Mouse (Mus musculus) intestine, postnatal 0 days (tissue): ENCODE measurements around the gene Rnf225. TPM values are rescaled to one million over a fixed set of nuclear protein-coding genes. Genes with fewer than 3 reads are reported as not detected.

Experiments
- ATAC-seq: fragments of 200-750 bp; cut with Nextera tagmentation; 2 replicates; pipeline ENCODE4 v1.8.0; 2017; ENCODE audit warnings: mild to moderate bottlenecking, moderate TSS enrichment, moderate library complexity
- H3K27ac ChIP-seq: fragments of 300-500 bp; sonication (generic); 2 replicates; pipeline ENCODE4 v1.5.1; 2014; ENCODE audit warnings: mild to moderate bottlenecking, low read depth, low read length, moderate library complexity
- H3K27me3 ChIP-seq: fragments of 300-500 bp; sonication (generic); replicated peaks from 2 replicates; pipeline ENCODE4 v1.6.1; 2014; ENCODE audit warnings: low read length, mixed read lengths; ENCODE audit not compliant: control insufficient read depth, insufficient read depth
- H3K36me3 ChIP-seq: fragments of 300-500 bp; sonication (generic); 2 replicates; pipeline ENCODE4 v1.6.1; 2014; ENCODE audit warnings: mild to moderate bottlenecking, moderate library complexity; ENCODE audit not compliant: control insufficient read depth, insufficient read depth
- H3K4me1 ChIP-seq: fragments of 300-500 bp; sonication (generic); replicated peaks from 2 replicates; pipeline ENCODE4 v1.6.1; 2014; ENCODE audit warnings: antibody characterized with exemption, low read length, mixed read lengths; ENCODE audit not compliant: control insufficient read depth, insufficient read depth
- H3K4me2 ChIP-seq: fragments of 300-500 bp; sonication (generic); replicated peaks from 2 replicates; pipeline ENCODE4 v1.6.1; 2014; ENCODE audit warnings: low read depth, mild to moderate bottlenecking, moderate library complexity
- H3K4me3 ChIP-seq: fragments of 300-500 bp; sonication (generic); 2 replicates; pipeline ENCODE4 v1.5.1; 2014; ENCODE audit warnings: low read depth, low read length
- H3K9ac ChIP-seq: fragments of 300-500 bp; sonication (generic); 2 replicates; pipeline ENCODE4 v1.6.1; 2014; ENCODE audit warnings: mild to moderate bottlenecking, low read depth, low read length
- H3K9me3 ChIP-seq: fragments of 300-500 bp; sonication (generic); 2 replicates; pipeline ENCODE4 v1.6.1; 2016; ENCODE audit warnings: mixed run types; ENCODE audit not compliant: control insufficient read depth
- CTCF ChIP-seq: sonication (generic); IDR thresholded peaks from 2 replicates; pipeline ENCODE4 v1.5.1; 2016; ENCODE audit warnings: low read depth, mild to moderate bottlenecking, control low read depth, antibody characterized with exemption, moderate library complexity
- WGBS: fragments of 180-500 bp; shearing (Covaris S2); extraction: QIAGEN DNeasy Blood & Tissue Kit; methylation state at CpG from one replicate; pipeline ENCODE4 v1.1.7; 2014; 5-methylcytosine and 5-hydroxymethylcytosine counted together
- polyA plus RNA-seq: library from polyadenylated mRNA; unstranded; fragments of >200 nt; fragmentation: Nextera tagmentation; extraction: Ambion mirVana; gene quantifications from 2 replicates; pipeline ENCODE4 v1.2.1, GENCODE M21; 2015

Gene Rnf225
- polyA plus RNA-seq, 1 experiment from 2014 or later, result 0.05 TPM

- under 1% methylated on average over 49 of the region's 49 CpGs for WGBS
Measured at GRCm38 (mm10) chr7:12977682-12978389, 50.6 kb downstream of the Rnf225 start, which contains the start of gene Zfp446. TSS of gene Zfp446 (plus strand) at chr7:12977848.

GRCm38 (mm10) chr7:12978931-12979722, 51.9 kb downstream of the Rnf225 start:
- WGBS, result 80% methylated on average over 18 of the region's 18 CpGs
- Histone ChIP-seq H3K27me3 (no peaks in the 10 kb centered on the region), H3K4me2 (peak overlapping the region; percentile 70), H3K27ac (peak overlapping the region; percentile 65), H3K4me3 (no peak overlapping the region), H3K36me3 (no peaks in the 10 kb centered on the region), H3K9ac (0 out of 2 replicates have a peak overlapping the region, but pooled peaks have one; percentile 26), H3K4me1 (peaks cover 17% of the 10 kb centered on the region; the same call in 1 of the 2 replicates), H3K9me3 (no peaks in the 10 kb centered on the region)
- TF ChIP-seq CTCF, result no peak
- ATAC-seq, result no peak

More at GRCm38 (mm10) chr7:12977682-12978389, 50.6 kb downstream of the Rnf225 start, which contains the start of gene Zfp446:
- peak; percentile 100 for ATAC-seq
- no peaks in the 10 kb centered on the region for H3K9me3 ChIP-seq
- no peaks in the 10 kb centered on the region for H3K27me3 ChIP-seq
- no peaks in the 10 kb centered on the region for H3K36me3 ChIP-seq
- H3K27ac ChIP-seq, result peak within 1 kb of the TSS; percentile 74
- H3K9ac ChIP-seq, result peak within 1 kb of the TSS; percentile 58
- peak within 1 kb of the TSS; percentile 70 for H3K4me2 ChIP-seq
- peak within 1 kb of the TSS; percentile 82 for H3K4me3 ChIP-seq
- TF ChIP-seq CTCF, result no peak
- H3K4me1 ChIP-seq, result peaks cover 17% of the 10 kb centered on the region; the same call in 1 of the 2 replicates

GRCm38 (mm10) chr7:12979776-12980175, 52.6 kb downstream of the Rnf225 start:
- H3K9me3 ChIP-seq, result no peaks in the 10 kb centered on the region
- ATAC-seq, result no peak
- TF ChIP-seq CTCF, result 0 out of 2 replicates have a peak, but pooled peaks have one; percentile 13
- H3K4me2 ChIP-seq, result peak overlapping the region; percentile 38
- peaks cover 17% of the 10 kb centered on the region; the same call in 1 of the 2 replicates for H3K4me1 ChIP-seq
- H3K27me3 ChIP-seq, result no peaks in the 10 kb centered on the region
- no peak overlapping the region for H3K4me3 ChIP-seq
- no peaks in the 10 kb centered on the region for H3K36me3 ChIP-seq
- 31% methylated on average over 6 of the region's 6 CpGs for WGBS
- H3K27ac ChIP-seq, result peak overlapping the region; percentile 60
- no peak overlapping the region for H3K9ac ChIP-seq

- H3K4me1 ChIP-seq, result peaks cover 17% of the 10 kb centered on the region; the same call in 1 of the 2 replicates
- H3K9me3 ChIP-seq, result no peaks in the 10 kb centered on the region
- no peak overlapping the region for H3K4me3 ChIP-seq
- 86% methylated on average over 7 of the region's 7 CpGs for WGBS
- no peak for ATAC-seq
- no peaks in the 10 kb centered on the region for H3K27me3 ChIP-seq
- no peak overlapping the region for H3K9ac ChIP-seq
- peak overlapping the region; percentile 60; the same call in 1 of the 2 replicates for H3K27ac ChIP-seq
- H3K4me2 ChIP-seq, result peak overlapping the region; percentile 38
- no peak for TF ChIP-seq CTCF
- H3K36me3 ChIP-seq, result no peaks in the 10 kb centered on the region
Measured at GRCm38 (mm10) chr7:12980291-12980690, 53.1 kb downstream of the Rnf225 start.

Other genes starting within 250 kb of the Rnf225 start
- not detected in 2 replicates for gene Vmn2r55, start 242.4 kb upstream of the Rnf225 start, polyA plus RNA-seq
- not detected in 2 replicates for gene Vmn2r56, start 192.4 kb upstream of the Rnf225 start, polyA plus RNA-seq
- 0.77 and 1.1 TPM in 2 replicates for gene Zscan18, start 123.8 kb upstream of the Rnf225 start, polyA plus RNA-seq
- gene Zfp329, start 108.6 kb upstream of the Rnf225 start, polyA plus RNA-seq, result 4.3 and 5.8 TPM in 2 replicates
- 12.5 and 15.6 TPM in 2 replicates for gene Zfp110, start 92.7 kb upstream of the Rnf225 start, polyA plus RNA-seq
- 0.97 and 1.2 TPM in 2 replicates for gene Zfp128, start 46.2 kb upstream of the Rnf225 start, polyA plus RNA-seq
- 4.0 and 4.4 TPM in 2 replicates for gene Zscan22, start 29.6 kb upstream of the Rnf225 start, polyA plus RNA-seq
- 555 and 561 TPM in 2 replicates for gene Rps5, start 5.1 kb upstream of the Rnf225 start, polyA plus RNA-seq
- 4.0 and 4.1 TPM in 2 replicates for gene Zfp324, start 38.4 kb downstream of the Rnf225 start, polyA plus RNA-seq
- gene Zfp446, start 50.4 kb downstream of the Rnf225 start, polyA plus RNA-seq, result 2.5 and 2.6 TPM in 2 replicates
- 0.18 and 0.22 TPM in 2 replicates for gene Slc27a5, start 70.8 kb downstream of the Rnf225 start, polyA plus RNA-seq
- 82.8 and 85.3 TPM in 2 replicates for gene Trim28, start 71.7 kb downstream of the Rnf225 start, polyA plus RNA-seq
- gene Zbtb45, start 82.6 kb downstream of the Rnf225 start, polyA plus RNA-seq, result 11.2 and 11.6 TPM in 2 replicates
- 323 and 329 TPM in 2 replicates for gene Chmp2a, start 107.4 kb downstream of the Rnf225 start, polyA plus RNA-seq
- 96.8 and 107 TPM in 2 replicates for gene Ube2m, start 110.9 kb downstream of the Rnf225 start, polyA plus RNA-seq
- gene Mzf1, start 127.3 kb downstream of the Rnf225 start, polyA plus RNA-seq, result 0.83 and 1.1 TPM in 2 replicates
- not detected in 2 replicates for gene Vmn1r85, start 167.8 kb downstream of the Rnf225 start, polyA plus RNA-seq
- not detected in 2 replicates for gene Vmn1r86, start 192.5 kb downstream of the Rnf225 start, polyA plus RNA-seq
- gene Vmn1r87, start 212.7 kb downstream of the Rnf225 start, polyA plus RNA-seq, result not detected in 2 replicates
- gene Vmn1r88, start 232.2 kb downstream of the Rnf225 start, polyA plus RNA-seq, result not detected in 2 replicates